Mouse (Mus musculus) layer of hippocampus, adult 11-12 months (tissue): ENCODE results near the gene Gins3.
"Not testable (repeated sequence)": the region's sequence is repeated elsewhere in the genome, so short reads cannot be mapped to it uniquely, and the experiment has no call there.

ENCODE experiments used
- DNase-seq: peaks from one replicate; pipeline ENCODE4 v3.0.0; 2022; ENCODE audit warnings: low spot score

The Gins3 gene

GRCm38 (mm10) chr8:95653351-95653750, 20.1 kb downstream of the Gins3 start:
- no peak for DNase-seq

- no peak for DNase-seq
Observed at GRCm38 (mm10) chr8:95655831-95656230, 22.6 kb downstream of the Gins3 start.

GRCm38 (mm10) chr8:95656316-95657002, 23.2 kb downstream of the Gins3 start:
- DNase-seq = no peak

GRCm38 (mm10) chr8:95657523-95657922, 24.3 kb downstream of the Gins3 start:
- no peak for DNase-seq

GRCm38 (mm10) chr8:95660334-95660882, 27.2 kb downstream of the Gins3 start:
- no peak for DNase-seq

GRCm38 (mm10) chr8:95661085-95661484, 27.8 kb downstream of the Gins3 start:
- no peak for DNase-seq

- DNase-seq = no peak
Observed at GRCm38 (mm10) chr8:95661575-95661974, 28.3 kb downstream of the Gins3 start.

GRCm38 (mm10) chr8:95662885-95663598, 29.8 kb downstream of the Gins3 start:
- DNase-seq = no peak

GRCm38 (mm10) chr8:95663599-95663949, 30.3 kb downstream of the Gins3 start:
- no peak for DNase-seq

GRCm38 (mm10) chr8:95665813-95666452, 32.7 kb downstream of the Gins3 start:
- not testable (repeated sequence) for DNase-seq

GRCm38 (mm10) chr8:95668163-95668958, 35.1 kb downstream of the Gins3 start:
- DNase-seq = no peak

- no peak for DNase-seq
Observed at GRCm38 (mm10) chr8:95669967-95670366, 36.7 kb downstream of the Gins3 start.

- peak; percentile 52 for DNase-seq
Observed at GRCm38 (mm10) chr8:95671861-95672260, 38.6 kb downstream of the Gins3 start.

GRCm38 (mm10) chr8:95672811-95673210, 39.6 kb downstream of the Gins3 start:
- DNase-seq = no peak

- DNase-seq = no peak
Observed at GRCm38 (mm10) chr8:95676631-95677030, 43.4 kb downstream of the Gins3 start, which contains the start of gene Ndrg4. TSS of gene Ndrg4 (plus strand) at chr8:95676980.

- no peak for DNase-seq
Observed at GRCm38 (mm10) chr8:95677591-95678023, 44.4 kb downstream of the Gins3 start.

- no peak for DNase-seq
Observed at GRCm38 (mm10) chr8:95678024-95678611, 44.9 kb downstream of the Gins3 start.

- DNase-seq = peak; percentile 58
Observed at GRCm38 (mm10) chr8:95688073-95688672, 54.9 kb downstream of the Gins3 start.

GRCm38 (mm10) chr8:95690929-95691541, 57.8 kb downstream of the Gins3 start:
- DNase-seq = no peak

- peak; percentile 76 for DNase-seq
Observed at GRCm38 (mm10) chr8:95694631-95695030, 61.4 kb downstream of the Gins3 start.
